Mouse (Mus musculus): ENCODE measurements at regions not wholly inside any gene's neighbourhood (a gene's known extent, or its start where the extent isn't known, plus 50 kb on each side); places are given as distances from the start of the nearest gene placed in this dataset.

DNA sequence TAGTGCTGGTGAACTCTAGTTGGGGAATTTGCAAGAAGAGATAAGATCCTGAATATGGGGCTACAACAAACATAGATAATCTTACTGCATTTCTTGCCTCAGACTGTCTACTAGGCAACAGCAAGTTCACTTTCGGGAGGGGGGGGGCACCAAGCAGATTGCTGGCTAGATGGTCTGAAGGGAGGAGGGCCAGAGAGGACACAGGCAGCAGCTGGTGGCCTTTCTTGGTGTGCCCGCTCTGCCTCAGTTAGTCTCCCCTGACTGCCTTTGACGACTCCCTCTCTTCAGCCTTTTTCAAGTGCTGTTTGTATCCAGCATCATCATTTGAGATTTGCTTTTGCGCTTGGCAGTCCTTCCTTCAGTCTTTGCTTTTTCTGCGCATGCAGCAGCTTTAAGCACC, 242.2 kb downstream of the 1500009L16Rik start:
- DNase-seq = no peak

DNA sequence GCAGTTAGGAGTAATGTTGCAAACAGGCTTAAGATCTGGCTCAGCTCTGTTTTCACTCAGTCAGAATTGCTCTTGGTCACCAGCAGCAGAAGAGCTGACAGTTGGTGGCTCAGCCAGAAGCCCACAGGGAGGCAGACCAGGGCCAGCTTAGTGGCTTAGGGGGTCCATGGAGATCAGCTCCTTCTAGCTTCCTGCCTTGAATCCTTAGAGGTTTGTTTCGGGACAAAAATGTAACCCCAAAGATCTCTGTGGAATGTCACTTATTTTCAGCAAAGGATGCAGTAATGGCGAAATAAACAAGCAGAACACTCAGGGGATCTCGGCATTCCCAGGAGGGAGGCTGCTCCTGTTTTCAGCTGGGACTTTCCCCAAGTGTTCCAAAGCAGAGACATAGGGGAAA, 247.8 kb downstream of the 1500009L16Rik start:
- DNase-seq = no peak

DNA sequence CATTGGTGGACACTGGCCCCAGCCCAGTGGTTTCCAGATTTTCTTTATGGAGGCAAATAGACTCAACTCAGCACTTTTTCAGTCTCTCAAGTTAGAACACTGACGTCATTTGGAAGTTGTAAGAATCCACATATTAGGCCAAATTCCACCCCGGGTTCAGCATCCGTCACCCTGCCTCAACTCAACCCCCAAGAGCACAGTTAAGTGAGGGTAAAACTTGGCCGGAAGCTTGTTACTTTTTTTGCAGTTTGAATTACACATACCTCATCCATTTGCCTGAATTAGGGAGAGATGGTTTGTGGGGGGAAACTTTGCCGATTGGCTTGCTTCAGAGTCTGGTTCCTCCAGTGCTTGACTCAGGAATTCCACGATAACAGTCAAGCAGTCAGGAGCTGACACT, 251.9 kb downstream of the 1500009L16Rik start:
- DNase-seq = no peak

DNA sequence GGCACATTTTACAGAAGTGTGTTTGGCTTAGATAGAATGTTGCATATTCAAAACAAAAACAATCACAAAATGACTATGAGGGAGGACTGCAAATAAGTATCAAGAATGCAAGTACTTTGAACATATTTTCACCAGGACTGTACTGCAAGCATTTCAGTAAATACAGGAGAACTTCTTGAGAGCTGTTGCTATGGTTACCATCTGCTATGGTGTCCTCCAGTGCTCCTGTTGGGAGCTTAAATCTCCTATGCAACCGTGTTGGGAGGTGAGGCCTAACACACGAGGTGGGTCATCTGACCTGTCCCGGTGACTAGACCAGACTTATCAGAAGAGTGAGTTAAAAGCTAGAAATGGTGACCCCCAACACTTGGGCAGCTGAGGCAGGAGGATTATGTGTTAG, 253.9 kb downstream of the 1500009L16Rik start:
- DNase-seq = no peak

DNA sequence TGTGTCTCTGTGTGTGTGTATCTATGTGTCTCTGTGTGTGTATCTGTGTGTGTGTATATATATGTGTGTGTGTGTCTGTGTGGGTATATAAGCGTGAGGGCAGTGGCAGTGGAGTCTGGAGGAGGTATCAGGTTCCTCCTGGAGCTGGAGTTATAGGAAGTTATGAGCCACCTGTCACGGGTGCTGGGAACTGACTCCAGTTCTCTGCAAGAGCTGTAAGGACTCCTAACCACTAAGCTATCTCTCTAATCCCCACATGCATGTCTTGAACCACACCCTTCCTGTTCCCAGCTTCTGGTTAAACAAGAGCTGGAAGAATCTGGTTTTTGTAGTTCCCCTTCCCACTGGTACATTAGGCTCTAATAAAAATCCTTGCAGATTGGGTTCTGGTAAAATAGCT, 257.3 kb downstream of the 1500009L16Rik start:
- DNase-seq = no peak

DNA sequence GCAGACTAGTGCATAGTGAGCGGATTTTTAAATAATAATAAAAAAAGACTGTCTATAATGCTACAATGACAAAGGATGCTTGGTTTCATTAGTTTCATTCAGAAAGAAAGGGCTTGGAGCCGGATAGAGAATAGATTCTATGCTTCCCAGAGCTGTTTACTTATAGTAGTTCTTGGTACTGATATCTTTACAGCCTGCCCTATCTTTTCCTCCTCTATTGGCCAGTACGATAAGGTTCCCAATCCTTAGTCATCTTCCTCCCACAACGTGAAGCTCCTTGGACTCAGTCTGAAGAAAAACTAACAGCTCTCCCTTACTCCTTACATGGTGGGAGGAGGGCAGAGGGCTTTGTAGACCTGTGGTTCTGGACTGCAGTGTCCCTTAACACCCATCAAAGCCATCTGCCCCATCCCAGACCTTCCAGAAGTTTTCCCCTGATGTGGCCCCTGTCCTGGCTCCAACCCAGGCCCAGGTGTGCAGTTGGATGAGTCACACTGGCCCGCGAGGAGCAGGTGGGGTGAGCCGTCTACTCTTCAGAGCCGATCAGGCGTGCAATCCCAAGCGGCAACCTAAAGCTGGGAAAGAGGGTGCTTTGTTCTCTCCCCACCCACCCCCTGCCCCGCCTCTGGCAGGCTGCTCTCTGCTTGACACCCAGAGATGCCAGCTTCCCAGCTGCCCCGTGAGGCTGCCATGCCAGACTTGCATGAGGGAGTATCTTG, 262.2 kb downstream of the 1500009L16Rik start:
- DNase-seq = peak in 1 of 2 experiments; percentile 16

DNA sequence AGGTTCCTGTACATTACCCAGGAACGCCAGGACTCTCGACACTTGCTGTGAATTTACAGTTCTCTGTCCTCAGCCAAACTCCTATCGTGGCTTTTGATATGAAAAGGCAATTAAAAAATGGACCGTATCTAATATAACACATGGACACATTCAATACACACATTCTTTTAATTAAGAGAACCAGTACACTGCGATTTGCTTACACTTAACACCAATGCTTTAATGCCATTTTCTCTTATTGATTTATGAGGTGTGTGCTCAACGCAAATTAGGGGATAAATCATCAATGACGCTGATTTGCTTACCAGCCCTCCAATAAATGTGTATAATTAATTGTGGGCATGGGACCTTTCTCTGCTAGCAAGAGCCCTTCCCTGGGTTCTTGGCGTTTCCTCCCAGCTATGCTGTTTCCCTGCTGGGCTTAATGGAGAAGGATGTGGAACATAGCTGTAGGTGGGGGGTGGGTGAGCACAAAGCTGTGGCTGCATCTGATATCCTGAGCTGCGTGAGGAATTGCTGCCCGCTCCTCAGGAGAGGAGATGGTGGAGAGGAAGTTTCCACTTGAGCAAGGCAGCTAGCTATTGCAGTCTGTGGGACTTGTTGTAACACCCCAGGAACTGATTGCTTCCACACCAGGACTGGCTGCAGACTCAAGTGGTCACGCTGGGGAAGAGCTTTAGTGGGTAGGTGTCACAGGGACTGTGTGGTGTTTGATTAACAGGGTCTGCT, 270.1 kb downstream of the 1500009L16Rik start:
- no peak for DNase-seq

DNA sequence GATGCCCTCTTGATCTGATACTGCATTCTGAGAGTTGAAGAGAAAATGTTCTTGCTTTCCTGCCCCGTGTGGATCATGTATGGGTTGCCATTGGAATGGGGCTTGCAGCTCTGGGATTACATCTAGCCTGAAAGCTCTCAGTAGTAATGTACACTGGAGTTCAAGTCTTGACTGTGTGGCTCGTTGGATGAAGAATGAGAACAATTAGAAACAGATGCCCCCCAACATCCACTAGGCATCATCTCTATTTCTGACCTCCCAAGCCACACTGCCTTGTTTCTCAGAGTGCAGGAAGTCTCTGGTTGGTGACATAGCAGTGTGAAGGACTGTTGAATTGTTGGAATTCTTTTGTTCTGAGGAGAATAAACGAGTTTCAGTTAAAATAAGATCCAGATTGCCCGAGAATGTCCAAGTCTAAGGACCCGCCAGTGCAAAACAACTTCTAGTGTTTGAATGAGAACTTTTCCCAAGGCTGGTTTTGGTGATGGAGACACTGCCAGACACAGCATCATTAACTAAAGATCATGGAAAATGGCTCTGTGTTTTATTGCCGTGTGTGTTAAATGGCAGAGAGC, 272.4 kb downstream of the 1500009L16Rik start:
- no peak for DNase-seq

DNA sequence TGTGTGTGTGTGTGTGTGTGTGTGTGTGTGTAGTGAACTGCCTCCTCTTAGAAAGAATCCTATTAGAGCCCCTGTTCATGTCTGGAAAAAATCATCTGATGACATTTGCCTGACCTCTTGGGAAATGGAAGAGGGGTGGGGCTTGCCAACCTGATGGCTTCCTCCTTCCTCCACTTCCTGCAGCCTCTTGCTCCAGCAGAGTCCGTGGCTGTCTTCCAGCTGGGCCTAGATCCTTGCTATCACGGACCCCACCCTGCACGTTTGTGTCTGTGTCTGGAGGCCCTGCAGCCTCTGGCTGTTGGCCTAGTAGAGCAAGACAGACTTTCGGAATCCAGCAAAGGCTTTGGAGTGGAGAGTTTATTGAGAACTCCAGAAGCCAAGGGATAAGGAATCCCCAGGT, 273.2 kb downstream of the 1500009L16Rik start:
- no peak for DNase-seq

DNA sequence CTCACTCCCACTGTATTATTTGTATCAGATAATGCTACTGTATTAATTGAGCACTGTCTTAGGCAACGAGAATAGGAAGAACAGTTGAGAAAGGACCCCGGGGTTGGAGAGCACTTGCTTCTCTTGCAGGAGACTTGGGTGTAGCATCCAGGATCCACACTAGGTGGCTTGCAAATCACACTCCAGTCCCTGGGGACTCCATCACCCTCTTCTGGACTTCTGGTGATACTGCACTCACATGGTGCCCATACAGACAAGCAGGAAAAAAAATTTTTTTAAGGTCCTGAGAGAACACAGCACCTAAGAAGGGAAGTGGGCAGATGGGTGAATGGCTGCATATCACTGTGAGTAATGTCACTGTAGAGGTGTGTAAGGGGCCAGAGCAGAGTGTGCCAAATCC, 273.8 kb downstream of the 1500009L16Rik start:
- DNase-seq = no peak

DNA sequence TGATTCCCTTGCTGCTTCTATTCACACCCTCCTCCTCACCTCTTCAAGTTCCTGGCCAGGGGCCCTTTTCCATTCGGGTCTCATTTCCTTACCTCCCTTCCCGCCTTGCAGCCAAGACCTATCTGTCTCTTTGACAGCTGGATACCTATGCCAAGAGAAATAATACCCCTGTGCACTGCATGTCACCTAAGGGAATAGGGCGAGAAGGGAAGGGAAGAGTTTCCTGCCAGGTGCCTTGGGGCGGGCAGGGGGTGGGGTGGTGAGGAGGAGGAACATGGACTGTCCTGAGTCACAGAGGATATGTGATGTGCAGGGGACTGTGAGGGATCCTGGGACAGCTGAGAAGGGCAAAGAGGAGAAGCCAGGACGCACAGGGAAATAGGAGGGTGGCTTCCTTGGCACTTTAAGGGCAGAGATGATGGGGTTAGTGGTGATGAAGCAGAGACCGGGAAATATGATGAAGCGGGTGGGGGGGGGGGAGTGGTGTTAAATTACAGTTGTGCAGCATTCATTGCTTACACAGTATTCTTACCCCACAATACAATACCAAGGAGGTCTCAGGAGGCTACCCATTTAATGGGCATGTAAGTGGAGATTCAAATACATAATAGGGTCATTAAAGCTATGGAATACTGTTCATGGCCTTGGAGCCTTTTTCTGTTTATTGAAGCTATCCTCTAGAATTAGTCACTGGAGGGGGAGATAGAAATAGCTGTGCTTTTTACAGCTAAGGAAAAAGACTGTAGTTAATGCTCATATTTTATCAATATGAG, 278.0 kb downstream of the 1500009L16Rik start:
- DNase-seq = no peak

DNA sequence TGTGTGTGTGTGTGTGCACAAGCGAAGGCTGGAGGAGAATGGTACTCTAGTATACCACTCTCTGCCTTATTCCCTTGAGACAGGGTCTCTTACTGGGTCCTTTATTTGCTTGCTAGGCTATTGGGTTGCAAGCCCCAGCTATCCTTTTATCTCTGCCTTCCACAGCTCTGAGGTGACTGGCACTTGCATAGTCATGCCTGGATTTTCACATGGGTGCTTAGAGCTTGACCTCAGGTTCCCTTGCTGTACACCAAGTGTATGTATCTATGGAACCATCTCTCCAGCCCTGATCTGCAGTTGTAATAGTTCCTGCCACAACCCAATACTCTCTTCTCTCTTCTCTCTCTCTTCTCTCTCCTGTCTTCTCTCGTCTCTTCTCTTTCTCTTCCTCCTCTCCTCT, 280.1 kb downstream of the 1500009L16Rik start:
- no peak for DNase-seq

DNA sequence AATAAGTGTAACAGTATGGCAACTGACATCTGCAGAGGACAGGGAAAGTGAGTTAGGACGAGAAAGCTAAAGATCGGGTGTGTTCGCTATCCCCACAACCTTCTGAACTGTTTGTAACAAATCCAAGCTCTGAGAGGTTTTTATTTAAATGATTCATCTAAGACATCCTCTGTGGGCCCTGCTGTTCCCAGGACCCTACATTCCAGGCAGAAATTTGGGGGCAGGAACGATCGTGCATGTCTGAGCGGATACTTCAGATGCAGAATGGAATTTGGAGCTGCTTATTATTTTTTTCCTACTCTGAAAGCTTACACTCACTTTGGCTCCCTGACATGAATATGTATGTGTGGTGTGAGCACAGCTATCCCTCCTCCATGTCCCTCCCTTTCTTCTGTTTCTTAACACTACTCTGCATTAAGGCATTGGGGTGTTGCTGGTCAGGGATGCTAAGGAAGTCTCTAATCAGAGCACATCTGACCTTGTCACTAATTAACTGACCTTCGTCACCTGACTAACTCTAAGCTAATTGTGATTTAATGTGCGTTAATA, 281.0 kb downstream of the 1500009L16Rik start:
- DNase-seq = no peak

DNA sequence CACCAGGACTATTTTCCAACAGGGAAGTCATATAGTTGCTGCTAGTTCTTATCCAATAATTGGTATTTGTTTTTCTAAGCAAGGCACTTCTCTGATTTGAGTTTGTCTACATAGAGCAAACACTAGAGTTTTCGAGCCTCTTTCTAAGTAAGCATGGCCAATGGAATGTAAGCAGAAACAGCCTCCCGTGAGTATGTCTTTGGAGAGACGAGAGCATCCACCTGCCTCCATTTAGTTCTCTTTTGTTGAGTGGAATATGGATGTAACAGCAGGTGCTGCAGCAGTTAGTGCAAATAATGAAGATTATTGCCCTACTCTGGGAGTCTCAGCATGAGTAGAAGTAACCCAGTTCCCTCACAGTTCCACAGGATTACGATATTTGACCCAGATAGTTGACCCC, 286.3 kb downstream of the 1500009L16Rik start:
- no peak for DNase-seq

DNA sequence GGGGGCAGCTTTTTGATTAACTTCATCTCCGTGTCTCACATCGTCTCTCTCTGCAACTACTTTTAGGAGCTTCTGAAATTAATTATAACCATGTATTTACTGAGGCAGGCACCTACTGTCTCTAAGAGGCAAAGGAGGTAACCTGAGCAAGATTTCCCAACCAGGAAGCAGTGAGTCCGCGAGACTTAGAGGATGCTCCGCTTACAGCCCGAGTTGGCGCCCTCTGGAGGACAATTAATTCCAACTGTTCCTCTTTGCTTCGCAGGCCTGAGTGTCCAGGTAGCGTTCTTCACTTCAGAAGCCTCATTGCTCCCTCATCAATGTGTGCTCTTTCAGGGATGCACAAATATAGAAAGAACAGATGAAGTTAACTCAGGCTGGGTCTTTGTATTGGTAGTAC, 296.7 kb downstream of the 1500009L16Rik start:
- peak; percentile 68 to 81 for DNase-seq

DNA sequence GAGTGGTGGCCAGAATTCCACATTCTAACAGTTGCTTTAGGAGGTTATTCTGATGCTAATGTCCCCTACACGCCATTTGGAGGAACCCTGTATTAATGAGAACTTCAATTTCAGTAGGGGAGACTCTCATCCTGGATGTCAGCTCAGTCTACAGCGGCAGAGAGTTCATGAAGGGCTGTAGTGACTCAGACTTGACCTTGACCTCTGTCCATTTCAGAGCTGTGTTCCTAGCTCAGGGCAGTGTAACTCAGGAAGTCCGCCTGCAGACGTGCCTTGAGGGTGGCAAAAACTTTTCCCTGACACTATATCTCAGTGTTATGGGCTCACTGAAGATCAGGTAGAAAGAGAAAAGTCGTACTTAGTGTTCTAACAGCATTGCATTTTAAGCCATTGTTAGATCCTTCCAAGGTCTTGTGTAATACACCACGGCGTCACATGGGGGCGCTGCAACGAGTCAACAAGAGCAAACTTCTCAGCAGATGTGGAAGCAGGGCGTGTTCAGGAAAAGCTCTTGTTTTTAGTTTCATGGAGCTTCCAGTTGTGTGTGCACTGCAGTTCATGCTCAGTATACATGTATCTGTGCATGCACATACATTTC, 297.5 kb downstream of the 1500009L16Rik start:
- peak; percentile 35 to 46 for DNase-seq

DNA sequence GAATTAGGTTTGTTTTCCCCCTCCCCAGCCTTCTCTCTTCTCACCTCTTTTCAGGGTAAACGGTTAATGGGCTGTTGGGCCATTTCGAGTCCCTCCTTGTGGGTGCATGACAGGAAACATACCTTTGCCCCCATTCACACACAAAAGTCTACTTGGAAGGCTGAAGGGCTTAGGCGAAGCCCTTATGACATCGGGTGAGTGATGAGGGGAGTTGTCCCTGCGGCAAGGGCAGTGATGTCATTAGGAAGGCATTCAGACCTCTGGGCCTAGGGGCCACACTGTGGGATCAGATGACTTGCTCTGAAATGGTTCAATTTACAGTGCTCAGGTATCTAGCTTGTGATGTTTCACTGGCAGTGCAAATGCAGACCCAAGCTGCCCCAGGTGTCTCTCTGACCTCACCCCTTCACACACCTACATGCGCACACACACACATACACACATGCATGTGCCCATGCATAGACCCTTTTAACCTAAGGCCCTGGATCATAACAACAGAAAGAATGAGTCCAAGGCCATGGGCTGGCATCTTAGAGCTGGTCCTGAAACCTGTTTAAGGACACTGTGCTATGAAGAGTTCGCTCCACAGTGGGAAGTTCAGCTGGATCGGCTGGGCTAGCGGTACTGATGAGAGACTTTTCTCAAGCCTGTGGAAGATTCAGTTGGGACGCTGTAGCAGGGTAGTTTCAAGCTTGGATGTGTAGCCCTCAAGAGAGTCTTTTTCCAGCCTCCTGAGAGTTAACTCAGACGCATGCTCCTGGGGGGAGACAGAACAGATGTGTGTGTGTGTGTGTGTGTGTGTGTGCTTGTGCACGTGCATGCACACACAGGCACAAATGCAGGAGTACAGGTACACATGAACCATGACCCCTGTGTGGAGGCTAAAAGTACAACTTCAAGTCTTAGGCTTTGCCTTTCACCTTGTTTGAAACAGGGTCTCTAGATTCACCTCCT, 298.8 kb downstream of the 1500009L16Rik start:
- DNase-seq = no peak

DNA sequence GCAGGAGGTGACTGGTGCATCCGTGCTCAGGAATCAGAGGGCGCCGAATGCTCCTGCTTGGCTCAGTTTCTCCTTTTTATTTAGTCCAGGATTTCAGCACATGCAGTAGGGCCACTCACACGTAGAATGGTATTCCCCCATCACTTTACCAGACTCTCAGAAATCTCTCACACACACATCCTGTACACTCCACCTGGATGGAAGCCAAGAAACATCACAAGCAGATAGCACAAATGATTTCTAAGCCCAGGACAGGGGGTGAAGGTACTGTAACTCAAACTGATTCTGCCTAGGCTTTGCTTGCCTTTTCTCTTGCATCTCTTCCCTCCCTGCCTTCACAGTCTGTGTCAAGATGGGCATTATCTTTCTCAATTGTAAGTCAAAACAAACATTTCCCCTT, 301.6 kb downstream of the 1500009L16Rik start:
- DNase-seq = no peak

DNA sequence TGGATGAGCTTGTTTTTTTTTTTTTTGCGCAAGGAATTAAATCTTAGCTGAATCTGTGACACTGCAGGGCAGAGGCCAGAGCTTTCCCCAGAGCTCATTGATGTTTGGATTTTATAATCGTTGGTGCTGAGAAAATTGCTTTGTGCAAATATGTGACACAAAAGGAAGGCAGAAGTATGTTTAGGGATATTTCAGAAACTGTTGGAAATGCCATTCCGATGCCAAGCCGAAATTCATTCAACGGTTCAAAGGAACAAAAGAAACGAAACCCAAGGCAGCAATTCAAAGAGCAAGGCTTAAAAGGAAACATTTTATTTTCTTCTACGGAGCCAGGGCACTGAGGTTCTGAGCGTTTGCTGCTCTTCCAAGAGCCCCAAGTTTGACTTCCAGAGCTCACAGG, 302.2 kb downstream of the 1500009L16Rik start:
- no peak for DNase-seq

DNA sequence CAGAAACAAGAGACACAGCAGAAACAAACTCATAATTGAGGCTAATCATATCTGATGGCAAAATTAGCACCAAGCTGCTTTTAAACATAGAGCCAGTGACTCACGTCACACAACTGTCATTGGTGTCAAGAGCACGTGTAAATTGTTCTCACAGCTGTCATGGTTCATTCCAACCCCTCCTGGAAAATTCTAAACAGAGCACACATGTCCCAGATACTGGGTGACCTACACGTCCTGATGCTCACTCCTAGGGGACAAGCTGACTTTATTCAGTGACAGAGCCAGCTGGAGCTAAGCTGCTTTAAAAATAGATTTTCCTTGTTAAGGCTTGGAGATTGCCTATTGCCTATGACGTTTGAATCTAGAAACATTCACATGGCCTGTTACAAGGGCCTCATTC, 304.1 kb downstream of the 1500009L16Rik start:
- no peak for DNase-seq

DNA sequence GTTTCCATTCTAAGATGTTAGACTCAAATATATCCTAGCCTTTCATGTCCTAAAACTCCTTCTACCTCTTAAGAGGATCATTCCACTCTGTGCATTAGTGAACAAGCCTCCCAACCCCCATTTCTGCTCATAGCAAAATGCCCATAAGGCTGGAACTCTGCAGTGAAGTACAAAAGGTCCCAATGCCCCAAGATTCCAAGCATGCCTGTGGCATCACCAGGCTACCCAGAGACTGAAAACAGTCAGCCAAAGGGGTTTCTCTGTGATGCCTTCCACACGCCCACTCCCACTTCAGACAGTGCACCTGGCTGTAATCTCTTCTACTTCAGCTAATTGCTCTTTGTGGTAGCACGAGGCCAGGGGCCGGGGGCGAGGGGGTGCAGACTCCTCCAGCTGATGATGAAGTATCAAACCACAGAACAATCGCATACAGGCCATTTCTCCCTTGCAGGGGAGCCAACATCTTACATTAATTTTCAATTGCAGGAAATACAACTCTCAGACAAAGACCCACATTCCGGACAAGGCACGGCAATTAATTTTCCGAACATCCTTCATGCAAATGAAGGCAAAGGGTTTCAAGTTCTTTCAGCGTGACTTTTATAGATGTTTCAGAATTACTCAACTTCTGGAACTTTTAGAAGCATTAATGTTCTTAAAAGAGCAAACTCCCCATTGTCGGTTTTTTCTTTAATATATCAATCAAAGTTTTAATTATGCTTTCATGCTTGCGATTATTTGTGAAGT, 313.6 kb downstream of the 1500009L16Rik start:
- no peak for DNase-seq
